Mouse (Mus musculus): ENCODE data around the gene Pex10. TPM values are rescaled to one million over a fixed set of nuclear protein-coding genes. Genes with fewer than 3 reads are reported as not detected.
A peak's percentile ranks its signal among the peaks of the same experiment; 100 is the strongest.

Pex10 gene
- total RNA-seq, 2 experiments from 2014 or later, result 6.4 to 8.1 TPM

DNA sequence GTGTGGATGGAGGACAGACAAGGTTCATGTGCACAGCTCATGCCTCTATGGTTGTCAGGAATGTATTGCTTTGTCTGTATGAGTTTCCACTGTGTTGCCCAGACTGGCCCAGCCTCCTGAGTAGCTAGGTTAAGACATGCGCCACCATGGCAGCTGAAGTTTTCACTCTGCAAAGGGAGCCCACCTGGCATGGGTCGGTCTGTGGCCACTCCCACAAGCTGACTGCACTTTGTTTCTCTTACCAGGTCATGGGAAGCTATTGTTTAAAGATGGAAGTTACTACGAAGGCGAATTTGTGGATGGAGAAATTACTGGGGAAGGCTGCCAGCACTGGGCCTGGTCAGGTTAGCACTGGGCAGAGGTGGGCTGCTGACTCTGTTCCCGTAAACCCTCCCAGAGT, 22.4 kb downstream of the Pex10 start:
- no peak for ATAC-seq (replicated peaks; ENCODE audit: low FRiP score, low TSS enrichment, poor library complexity, severe bottlenecking)

DNA sequence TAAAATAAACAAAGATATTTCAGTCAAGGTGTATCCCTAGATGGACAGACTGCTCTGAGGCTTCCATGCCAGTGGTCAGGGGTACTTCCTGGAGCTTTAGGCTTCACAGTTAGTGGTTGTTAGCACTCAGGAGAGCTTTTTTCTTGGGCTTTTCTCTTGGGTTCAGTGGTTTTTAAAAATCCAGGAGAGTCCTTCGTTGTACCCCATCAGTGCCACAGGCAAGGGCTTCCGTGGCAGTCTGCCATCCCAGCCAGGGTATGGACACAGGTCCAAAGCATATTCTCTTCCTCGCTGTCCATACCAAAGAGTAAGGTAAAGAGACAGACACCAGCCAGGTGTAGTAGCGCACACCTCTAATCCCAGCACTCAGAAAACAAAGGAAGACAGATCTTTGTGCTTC, 23.3 kb downstream of the Pex10 start:
- no peak for ATAC-seq (replicated peaks; ENCODE audit: low FRiP score, low TSS enrichment, poor library complexity, severe bottlenecking)

DNA sequence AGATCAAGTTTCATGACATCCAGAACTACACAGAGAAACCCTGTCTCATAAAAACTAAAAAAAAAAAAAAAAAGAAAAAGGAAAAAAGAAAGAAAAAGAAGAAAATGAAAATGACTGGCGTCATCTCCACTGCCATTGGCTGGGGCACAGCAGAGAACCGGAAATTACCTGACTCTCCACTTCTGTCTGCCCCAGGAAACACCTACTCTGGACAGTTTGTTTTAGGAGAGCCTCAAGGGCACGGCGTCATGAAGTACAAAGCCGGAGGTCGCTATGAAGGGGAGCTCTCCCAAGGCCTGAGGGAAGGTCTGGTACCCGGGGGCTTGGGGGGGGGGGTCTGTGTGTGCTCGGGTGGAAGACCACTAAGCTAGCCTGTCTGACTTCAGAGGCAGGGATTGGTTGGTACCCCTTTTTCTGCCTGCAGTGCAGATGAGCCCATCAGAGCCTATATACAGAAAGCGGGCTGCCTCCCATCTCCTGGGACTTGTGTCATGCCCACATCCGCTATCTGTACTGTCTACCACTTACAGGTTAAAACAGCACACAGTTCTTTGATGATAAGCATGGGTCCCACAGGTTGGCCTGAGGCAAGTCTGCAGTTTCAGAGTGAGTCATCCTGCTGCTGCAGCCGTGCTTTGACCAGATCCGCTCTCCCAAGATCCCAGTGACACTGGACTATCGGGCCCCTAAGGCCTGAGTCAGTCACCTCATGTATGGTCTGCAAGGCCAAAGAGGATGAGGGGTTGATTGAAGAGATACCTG, 24.1 kb downstream of the Pex10 start:
- no peak for ATAC-seq (replicated peaks; ENCODE audit: low FRiP score, low TSS enrichment, poor library complexity, severe bottlenecking)

DNA sequence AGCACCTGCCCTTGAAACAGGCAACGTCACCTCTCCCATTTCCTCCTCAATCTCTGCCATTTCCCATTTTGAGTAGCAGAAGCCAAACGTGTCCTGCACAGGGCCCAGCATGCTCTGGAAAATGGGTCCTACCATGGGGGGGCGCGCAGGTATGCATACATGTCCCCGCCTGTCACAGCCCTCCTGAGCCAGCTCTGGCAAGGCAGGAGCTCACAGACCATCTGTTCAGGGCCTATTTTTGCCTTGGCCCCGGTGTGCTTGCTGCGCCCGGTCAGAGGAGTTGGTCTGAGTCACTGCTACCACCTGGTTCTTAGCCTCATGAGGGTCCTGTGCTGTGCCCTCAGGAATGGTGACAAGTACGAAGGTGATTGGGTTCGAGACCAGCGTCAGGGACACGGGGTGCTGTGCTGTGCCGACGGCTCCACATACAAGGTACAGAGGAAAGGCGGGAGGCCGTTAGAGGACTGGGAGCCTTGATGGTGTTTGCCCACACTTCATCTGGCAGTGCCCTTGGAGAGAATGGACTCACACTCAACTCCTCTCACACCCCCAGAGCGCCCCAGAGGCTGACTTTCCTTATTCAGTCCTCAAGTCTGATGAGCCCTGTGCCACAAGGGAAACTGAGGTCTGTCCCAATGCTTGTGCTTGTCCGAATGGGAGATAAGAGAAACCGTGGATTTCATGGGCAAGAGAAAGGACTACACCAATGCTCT, 26.1 kb downstream of the Pex10 start:
- no peak for ATAC-seq (replicated peaks; ENCODE audit: low FRiP score, low TSS enrichment, poor library complexity, severe bottlenecking)

DNA sequence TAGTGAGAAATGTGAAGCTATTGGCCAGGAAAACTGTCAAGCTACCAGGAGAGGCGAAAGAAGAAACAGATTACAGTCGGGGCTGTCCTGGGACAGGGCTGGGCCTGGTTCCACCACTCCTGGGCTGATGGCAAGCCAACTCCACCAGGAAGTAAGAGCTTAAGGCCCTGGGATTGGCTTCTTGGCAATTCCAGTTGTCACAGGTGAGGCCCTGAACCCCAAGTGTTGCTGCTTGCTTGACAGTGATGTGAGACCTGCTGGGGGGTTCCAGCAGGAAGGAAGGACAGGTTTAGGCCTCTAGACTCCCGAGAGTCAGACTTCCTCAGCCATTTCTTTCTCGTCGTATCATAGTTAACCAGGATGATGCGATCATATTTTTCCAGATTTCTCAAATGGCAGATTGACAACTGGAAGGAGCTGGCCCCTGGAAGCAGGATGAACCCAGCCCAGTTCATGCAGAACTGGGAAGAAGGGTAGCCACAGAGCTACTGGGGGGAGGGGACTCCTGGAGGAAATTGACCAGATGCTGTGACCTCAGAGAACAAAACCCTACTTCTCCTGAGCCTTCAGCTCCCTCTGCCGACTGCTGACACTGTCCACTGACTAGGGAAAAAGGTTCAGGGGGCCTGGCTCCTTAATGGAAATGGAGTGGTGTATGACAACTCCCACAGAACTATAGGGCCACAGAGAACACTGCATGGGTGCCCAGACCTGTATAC, 26.8 kb downstream of the Pex10 start:
- ATAC-seq (replicated peaks; ENCODE audit: low FRiP score, low TSS enrichment, poor library complexity, severe bottlenecking), result no peak

DNA sequence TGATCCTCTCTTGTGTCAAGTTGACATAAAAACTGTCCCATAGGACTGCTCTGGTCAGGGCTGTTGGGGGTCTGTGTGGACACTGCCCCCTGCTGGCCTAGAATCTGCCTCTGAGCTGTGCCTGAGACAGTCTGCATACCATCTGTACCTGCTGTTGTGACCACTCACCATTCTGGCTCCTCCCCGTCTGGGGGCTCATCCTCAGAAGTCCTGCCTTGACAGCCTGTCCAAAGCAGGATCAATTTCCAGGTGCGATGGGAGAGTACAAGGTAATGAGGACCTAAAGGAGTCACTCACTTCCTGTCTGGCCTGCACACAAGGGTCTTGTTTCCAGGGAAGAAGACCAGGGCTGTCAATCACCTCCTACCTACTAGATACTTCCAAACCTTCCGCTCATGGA, 27.7 kb downstream of the Pex10 start:
- peak; percentile 66 for ATAC-seq (replicated peaks; ENCODE audit: low FRiP score, low TSS enrichment, poor library complexity, severe bottlenecking)

DNA sequence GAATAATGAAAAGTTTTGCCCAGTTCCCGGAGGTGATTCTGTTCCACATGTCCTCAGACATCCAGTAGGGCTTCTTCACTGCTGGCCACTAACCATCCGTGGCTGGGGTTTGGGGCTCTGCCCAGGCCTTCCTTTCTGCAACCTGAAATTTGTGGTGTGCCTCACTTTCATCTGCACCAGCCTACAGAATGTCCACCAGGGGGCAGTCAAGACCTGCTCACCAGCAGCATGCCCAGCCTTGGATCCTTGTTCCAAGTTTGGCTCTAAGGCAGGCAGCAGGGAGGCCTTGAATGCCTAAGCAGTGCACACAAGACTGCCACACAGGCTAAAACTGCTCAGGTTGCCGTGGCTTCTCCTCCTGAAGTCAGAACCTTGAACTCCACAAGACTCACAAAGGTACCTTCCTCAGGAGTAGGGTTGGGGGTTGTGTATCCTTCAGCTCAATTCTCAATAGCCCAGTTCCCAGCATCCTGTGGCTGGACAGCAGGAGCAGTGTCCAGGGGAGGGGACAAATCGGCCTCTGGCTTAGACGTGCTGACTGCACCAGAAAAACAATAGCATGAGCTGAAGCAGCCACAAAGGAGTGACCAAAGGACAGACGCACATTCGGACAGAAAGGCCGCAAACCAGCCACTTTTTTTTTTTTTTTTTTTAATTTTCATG, 28.6 kb downstream of the Pex10 start:
- ATAC-seq (replicated peaks; ENCODE audit: low FRiP score, low TSS enrichment, poor library complexity, severe bottlenecking), result peak; percentile 82

DNA sequence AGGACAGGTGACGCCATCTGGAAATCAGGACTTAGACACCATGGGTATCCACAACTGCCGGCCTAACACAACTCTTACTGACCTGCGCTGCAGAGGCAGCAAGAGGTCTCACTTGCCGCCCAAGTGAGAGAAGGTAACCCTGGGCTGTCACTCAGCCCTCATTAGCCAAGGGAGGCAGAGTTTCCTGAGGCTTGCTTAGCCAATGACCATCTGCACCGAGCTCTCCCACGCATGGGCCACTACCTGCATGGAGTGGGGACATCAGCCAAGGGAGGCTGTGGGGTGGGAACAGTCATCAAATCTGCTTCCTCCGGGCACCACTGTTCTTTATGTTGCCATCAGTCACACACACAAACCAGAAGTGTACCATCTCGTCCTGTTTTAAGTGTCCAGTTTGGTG, 29.2 kb downstream of the Pex10 start:
- no peak for ATAC-seq (replicated peaks; ENCODE audit: low FRiP score, low TSS enrichment, poor library complexity, severe bottlenecking)

DNA sequence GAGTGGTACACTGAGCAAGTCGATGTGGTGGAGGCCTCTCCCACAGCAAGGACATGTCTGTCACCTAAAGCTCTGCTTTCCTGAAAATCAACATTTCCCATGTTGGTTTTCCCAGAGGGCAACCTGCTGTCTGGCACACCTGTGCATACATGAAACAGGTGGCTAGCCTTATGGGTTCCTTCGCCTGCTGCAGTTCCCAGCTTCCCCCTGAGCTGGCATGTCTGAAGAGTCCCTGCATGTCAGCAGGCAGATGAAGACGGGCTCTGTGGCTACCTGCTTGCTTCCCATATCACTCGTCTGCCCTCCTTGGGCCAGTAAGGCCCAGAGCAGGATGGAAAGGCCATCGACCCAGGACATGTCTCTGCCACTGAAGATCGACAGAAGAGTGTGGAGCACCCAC, 30.6 kb downstream of the Pex10 start:
- ATAC-seq (replicated peaks; ENCODE audit: low FRiP score, low TSS enrichment, poor library complexity, severe bottlenecking), result no peak

DNA sequence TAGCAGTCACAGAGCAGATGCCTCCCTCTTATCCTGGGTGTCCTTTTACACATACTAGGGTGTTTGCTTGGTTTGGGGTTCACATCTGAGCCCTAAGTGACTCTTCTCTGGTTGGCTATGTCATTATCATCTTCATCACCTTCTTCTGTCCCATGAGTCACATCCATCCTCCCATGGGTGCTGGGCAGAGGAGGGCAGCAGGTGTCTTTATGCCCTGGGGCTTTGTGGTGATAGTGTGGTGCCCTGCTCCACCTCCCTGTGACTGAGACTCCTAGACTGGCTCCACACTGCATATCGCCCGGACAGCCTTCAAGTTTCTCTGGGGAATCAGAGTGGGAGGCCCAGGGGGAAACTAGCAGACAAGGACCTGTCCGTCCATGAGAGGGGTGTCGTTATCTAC, 31.8 kb downstream of the Pex10 start:
- no peak for ATAC-seq (replicated peaks; ENCODE audit: low FRiP score, low TSS enrichment, poor library complexity, severe bottlenecking)

DNA sequence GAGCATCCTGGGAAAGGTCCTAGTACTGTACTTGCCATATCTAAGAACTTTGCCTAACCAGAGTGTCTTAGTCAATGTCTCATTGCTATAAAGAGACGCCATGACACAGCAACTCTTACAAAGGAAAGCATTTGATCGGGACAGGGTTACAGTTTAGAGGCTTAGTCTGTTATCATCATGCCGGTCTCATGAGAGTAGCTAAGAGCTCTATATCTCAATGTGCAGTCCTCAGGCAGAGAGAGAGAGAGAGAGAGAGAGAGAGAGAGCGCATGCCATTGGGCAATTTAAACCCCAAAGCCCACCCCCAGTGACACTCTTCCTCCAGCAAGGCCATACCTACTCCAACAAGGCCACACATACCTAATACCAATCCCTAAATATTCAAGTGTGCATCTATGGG, 41.1 kb downstream of the Pex10 start:
- peak; percentile 90 for ATAC-seq (replicated peaks; ENCODE audit: low FRiP score, low TSS enrichment, poor library complexity, severe bottlenecking)

DNA sequence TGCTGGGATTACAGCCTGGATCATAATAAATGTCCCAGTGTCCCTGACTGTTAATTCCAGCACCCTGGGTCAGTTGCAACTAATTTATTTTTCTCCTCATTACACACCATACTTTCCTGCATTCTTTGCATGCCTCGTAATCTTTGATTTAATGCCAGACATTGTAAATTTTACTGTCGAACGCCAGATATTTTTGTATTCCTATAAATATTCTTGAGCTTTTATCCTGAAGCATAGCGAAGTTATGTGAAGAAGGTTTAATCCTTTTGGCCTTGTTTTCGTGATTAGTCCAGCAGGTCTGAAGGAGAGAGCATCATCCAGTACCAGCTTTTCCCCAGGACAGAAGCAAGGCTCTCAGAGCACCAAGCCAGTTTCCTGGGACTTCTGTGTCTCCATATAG, 42.7 kb downstream of the Pex10 start:
- no peak for ATAC-seq (replicated peaks; ENCODE audit: low FRiP score, low TSS enrichment, poor library complexity, severe bottlenecking)

DNA sequence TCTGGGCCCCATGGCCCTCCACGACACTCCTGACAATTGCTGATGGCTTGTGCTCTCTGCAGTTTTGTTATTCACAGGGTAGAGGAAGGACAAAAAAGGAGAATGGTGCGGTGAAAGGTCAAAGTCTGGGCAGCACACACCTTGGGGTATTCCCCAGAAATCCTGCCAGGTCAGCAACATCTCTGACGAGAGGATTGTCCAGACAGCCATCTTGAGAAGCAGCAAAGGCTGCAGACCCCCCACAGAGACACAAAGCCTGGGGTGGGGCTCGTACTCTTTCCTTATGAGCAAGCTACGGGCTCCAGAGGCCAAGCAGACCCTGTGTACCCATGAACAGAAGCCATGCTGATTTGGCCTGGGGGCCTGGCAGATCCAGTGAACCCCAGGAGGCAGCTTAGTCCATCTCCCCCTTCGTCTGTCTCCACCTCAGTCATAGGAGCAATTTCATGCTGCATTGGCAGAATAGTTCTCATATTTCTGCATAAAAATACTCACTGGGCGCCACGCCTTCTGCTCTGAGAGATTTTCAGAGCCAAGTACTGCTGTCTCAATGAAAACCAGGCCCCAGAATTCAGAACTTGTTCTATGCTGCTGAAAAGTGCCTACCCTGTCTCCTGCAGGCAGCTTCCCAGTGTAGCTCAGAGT, 47.1 kb downstream of the Pex10 start:
- ATAC-seq (replicated peaks; ENCODE audit: low FRiP score, low TSS enrichment, poor library complexity, severe bottlenecking), result no peak

DNA sequence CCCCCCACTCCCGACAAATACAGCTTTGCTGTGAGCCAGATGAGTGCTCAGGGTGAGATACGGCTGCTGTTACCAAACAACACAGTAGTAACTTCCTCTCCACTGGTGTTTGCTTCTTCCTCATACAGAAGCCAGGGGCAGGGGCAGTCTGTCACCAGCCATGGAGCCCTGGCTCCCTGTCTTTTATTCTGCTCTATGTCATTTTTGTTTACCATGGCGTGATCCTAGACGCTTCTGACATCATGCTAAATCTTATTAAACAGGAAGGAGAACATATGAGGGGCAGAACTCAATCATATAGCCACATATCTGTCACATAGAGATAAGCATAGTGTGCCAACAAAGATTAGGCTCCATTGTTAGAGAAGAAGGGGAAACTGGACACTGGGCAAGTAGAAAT, 49.8 kb downstream of the Pex10 start:
- peak; percentile 39 for ATAC-seq (replicated peaks; ENCODE audit: low FRiP score, low TSS enrichment, poor library complexity, severe bottlenecking)

DNA sequence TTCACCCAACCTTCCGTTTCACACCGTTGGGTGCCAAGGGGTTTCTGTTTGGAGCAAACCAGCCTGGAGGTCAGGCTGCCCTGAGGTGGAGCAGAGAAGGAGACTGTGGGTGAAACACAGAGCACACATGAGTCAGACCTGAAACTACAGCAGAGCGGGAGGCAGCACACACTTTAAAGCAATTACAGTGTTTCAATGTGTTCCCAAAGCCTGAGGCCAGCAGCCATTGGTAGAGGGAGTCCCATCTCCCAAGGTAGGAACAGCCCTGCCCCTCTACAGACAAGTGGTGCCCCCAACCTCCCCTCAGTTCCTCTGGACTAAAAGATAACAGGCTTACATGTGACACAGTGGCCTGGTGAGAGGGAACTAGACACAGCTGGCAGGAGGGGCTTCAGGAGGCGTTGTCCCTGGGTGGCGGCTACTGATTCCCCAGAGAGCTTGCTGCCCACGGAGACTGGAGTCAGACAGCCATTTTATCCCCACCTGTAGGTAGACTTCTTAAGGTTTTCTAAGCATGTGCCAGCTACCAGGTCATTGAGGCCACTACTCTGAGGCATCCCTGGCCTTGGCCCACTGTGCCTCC, 50.7 kb downstream of the Pex10 start:
- peak; percentile 63 for ATAC-seq (replicated peaks; ENCODE audit: low FRiP score, low TSS enrichment, poor library complexity, severe bottlenecking)

DNA sequence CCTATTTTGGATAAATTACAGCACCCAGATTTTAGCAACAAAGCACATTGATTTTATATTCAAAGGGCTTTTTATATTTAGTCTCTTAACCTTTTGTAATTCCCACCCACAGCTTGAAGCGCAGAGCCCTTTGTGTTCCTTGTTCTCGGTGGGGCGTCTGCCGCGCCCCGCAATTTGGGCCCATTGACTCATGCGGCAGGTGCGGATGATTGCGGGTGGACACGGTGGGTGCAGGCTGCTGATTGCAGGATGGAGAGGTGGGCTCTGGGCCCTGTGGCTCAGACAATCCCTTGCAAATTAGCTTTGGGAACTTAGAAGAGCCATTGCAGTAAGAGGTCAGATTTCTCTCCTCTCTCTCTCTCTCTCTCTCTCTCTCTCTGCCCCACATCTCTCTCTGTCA, 51.5 kb downstream of the Pex10 start:
- ATAC-seq (replicated peaks; ENCODE audit: low FRiP score, low TSS enrichment, poor library complexity, severe bottlenecking), result no peak

DNA sequence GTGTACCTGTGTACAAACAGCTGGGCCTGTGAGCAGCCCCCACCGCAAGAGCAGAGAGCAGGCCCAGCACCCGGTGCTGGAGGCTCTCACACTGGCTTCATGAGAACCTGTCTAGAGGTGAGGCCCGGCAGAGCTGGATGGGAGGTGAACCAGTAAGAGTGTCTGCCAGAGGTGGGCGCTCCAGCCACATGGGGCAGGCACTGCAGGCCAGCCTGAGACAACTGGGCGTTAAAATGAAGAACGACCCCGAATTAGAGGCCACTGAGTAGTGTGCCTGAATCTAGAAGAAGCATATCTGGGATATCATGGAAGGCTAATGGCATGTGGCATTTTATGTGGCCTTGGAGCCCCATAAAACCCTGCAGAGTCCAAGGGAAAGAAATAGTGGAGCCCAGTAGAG, 53.2 kb downstream of the Pex10 start:
- ATAC-seq (replicated peaks; ENCODE audit: low FRiP score, low TSS enrichment, poor library complexity, severe bottlenecking), result no peak

DNA sequence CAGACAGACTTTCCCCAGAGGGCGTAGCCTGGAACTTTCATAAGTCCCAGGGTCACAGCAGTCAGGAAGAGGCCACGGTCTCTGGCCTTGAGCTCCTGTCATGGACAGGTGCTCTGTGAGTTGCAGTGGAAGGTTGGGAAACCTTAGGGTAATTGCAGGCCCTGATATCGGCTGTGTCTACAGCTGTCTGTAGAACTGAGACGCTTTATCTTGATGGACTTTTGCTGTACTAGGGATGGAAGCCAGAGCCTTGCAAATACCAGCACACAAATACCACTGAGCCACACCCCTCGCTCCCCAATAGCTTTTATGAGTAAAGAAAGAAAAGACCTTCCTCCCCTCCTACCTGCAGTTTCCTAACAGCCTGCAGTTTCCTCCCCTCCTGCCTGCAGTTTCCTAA, 53.8 kb downstream of the Pex10 start:
- peak; percentile 43 for ATAC-seq (replicated peaks; ENCODE audit: low FRiP score, low TSS enrichment, poor library complexity, severe bottlenecking)

DNA sequence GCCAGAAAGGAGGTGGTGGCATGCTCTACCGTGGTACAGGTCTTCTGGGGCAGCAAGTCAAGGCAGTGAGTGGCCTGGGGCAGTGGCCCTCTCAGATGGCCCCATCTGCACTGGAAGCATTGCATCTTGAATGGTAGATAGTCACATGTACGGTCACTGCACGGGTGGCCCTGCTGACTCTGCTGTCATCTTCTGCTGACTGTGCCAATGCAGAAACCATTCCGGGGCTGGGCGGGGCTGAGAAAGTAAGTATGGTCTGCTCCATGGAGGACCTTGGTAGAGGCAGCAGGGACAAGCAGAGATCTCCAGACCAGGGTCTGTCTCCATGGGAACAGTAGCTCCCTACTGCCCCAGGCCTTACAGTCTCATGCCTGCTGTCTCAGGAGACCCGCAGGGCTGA, 54.4 kb downstream of the Pex10 start:
- ATAC-seq (replicated peaks; ENCODE audit: low FRiP score, low TSS enrichment, poor library complexity, severe bottlenecking), result no peak

Data from megakaryocyte-erythroid progenitor cell, adult 5-6 weeks (primary cell).